Mouse (Mus musculus) liver, postnatal 0 days (tissue): ENCODE measurements around the gene Rpgrip1l. TPM values are rescaled to one million over a fixed set of nuclear protein-coding genes. Genes with fewer than 3 reads are reported as not detected.

Experiments
- ATAC-seq: fragments of 200-750 bp; cut with Nextera tagmentation; 2 replicates; pipeline ENCODE4 v1.8.0; 2017; ENCODE audit warnings: mild to moderate bottlenecking, moderate library complexity
- DNase-seq: peaks from one replicate; pipeline ENCODE4 v3.0.0-alpha.2; 2016
- H3K27ac ChIP-seq: fragments of 300-500 bp; sonication (generic); 2 replicates; pipeline ENCODE4 v1.5.1; 2014; ENCODE audit warnings: antibody characterized with exemption, moderate library complexity, mild to moderate bottlenecking, low read depth
- H3K27me3 ChIP-seq: fragments of 300-500 bp; sonication (generic); 2 replicates; pipeline ENCODE4 v1.6.1; 2014; ENCODE audit warnings: low read length, control low read depth, mixed read lengths; ENCODE audit not compliant: insufficient read depth
- H3K36me3 ChIP-seq: fragments of 300-500 bp; sonication (generic); replicated peaks from 2 replicates; pipeline ENCODE4 v1.6.1; 2014; ENCODE audit warnings: mild to moderate bottlenecking, control low read depth, low read length, moderate library complexity, mixed read lengths; ENCODE audit not compliant: insufficient read depth
- H3K4me1 ChIP-seq: fragments of 300-500 bp; sonication (generic); 2 replicates; pipeline ENCODE4 v1.6.1; 2014; ENCODE audit warnings: antibody characterized with exemption, mild to moderate bottlenecking, control low read depth; ENCODE audit not compliant: insufficient read depth
- H3K4me2 ChIP-seq: fragments of 300-500 bp; sonication (generic); 2 replicates; pipeline ENCODE4 v1.6.1; 2014; ENCODE audit warnings: low read depth, mild to moderate bottlenecking, low read length, moderate library complexity, mixed read lengths
- H3K4me3 ChIP-seq: fragments of 300-500 bp; sonication (generic); 2 replicates; pipeline ENCODE4 v1.5.1; 2014; ENCODE audit warnings: low read depth, low read length
- H3K9ac ChIP-seq: fragments of 300-500 bp; sonication (generic); replicated peaks from 2 replicates; pipeline ENCODE4 v1.6.1; 2014; ENCODE audit warnings: mild to moderate bottlenecking, moderate library complexity
- H3K9me3 ChIP-seq: fragments of 300-500 bp; sonication (generic); 2 replicates; pipeline ENCODE4 v1.6.1; 2016; ENCODE audit warnings: mild to moderate bottlenecking, control low read depth, low read length, mixed read lengths
- CTCF ChIP-seq: sonication (generic); IDR thresholded peaks from 2 replicates; pipeline ENCODE4 v1.5.1; 2016; ENCODE audit warnings: antibody characterized with exemption, low read depth
- EP300 ChIP-seq: IDR thresholded peaks from 2 replicates; pipeline ENCODE4 v1.6.1; 2016; ENCODE audit warnings: antibody characterized with exemption, low read depth, mild to moderate bottlenecking
- WGBS: fragments of 180-500 bp; shearing (Covaris S2); extraction: QIAGEN DNeasy Blood & Tissue Kit; methylation state at CpG from one replicate; pipeline ENCODE4 v1.1.7; 2014; ENCODE audit not compliant: insufficient replicate concordance; 5-methylcytosine and 5-hydroxymethylcytosine counted together
- polyA plus RNA-seq: library from polyadenylated mRNA; unstranded; fragments of >200 nt; fragmentation: Nextera tagmentation; extraction: Ambion mirVana; gene quantifications from 2 replicates; pipeline ENCODE4 v1.2.1, GENCODE M21; 2015

Gene Rpgrip1l
- polyA plus RNA-seq, 1 experiment from 2014 or later, result 1.2 TPM

GRCm38 (mm10) chr8:91326946-91327345 is 13.9 kb upstream of the Rpgrip1l start:
- 86% methylated on average over 6 of the region's 6 CpGs for WGBS
- no peaks in the 10 kb centered on the region for H3K36me3 ChIP-seq
- H3K4me3 ChIP-seq, result no peak overlapping the region
- H3K27me3 ChIP-seq, result no peaks in the 10 kb centered on the region
- H3K4me2 ChIP-seq, result no peak overlapping the region
- TF ChIP-seq CTCF (no peak), EP300 (no peak)
- no peak overlapping the region for H3K9ac ChIP-seq
- DNase-seq, result no peak
- ATAC-seq, result no peak
- H3K9me3 ChIP-seq, result no peaks in the 10 kb centered on the region
- peaks cover 15% of the 10 kb centered on the region for H3K4me1 ChIP-seq
- no peak overlapping the region for H3K27ac ChIP-seq

- TF ChIP-seq CTCF, result no peak
- TF ChIP-seq EP300, result no peak
- DNase-seq (no peak), ATAC-seq (no peak)
- no peak overlapping the region for H3K9ac ChIP-seq
- H3K4me1 ChIP-seq, result peaks cover 12% of the 10 kb centered on the region; the same call in 1 of the 2 replicates
- no peak overlapping the region for H3K4me2 ChIP-seq
- H3K27ac ChIP-seq, result no peak overlapping the region
- WGBS, result 45% methylated on average over 3 of the region's 3 CpGs
- H3K4me3 ChIP-seq, result no peak overlapping the region
- H3K36me3 ChIP-seq, result no peaks in the 10 kb centered on the region
- H3K27me3 ChIP-seq, result no peaks in the 10 kb centered on the region
- H3K9me3 ChIP-seq, result no peaks in the 10 kb centered on the region
Observed at GRCm38 (mm10) chr8:91326018-91326417, 13.0 kb upstream of the Rpgrip1l start.

GRCm38 (mm10) chr8:91324916-91325315 is 11.9 kb upstream of the Rpgrip1l start:
- no peak for TF ChIP-seq CTCF
- no peak for TF ChIP-seq EP300
- Histone ChIP-seq H3K27ac (no peak overlapping the region), H3K27me3 (no peaks in the 10 kb centered on the region), H3K36me3 (no peaks in the 10 kb centered on the region), H3K9me3 (no peaks in the 10 kb centered on the region), H3K4me1 (peaks cover 8% of the 10 kb centered on the region; the same call in 1 of the 2 replicates), H3K4me3 (no peak overlapping the region), H3K9ac (no peak overlapping the region), H3K4me2 (no peak overlapping the region)
- 86% methylated on average over 4 of the region's 4 CpGs for WGBS
- ATAC-seq (no peak), DNase-seq (no peak)

- Histone ChIP-seq H3K9ac (no peak overlapping the region), H3K4me2 (no peak overlapping the region), H3K4me3 (no peak overlapping the region), H3K9me3 (no peaks in the 10 kb centered on the region), H3K4me1 (peaks cover 7% of the 10 kb centered on the region; the same call in 1 of the 2 replicates), H3K36me3 (no peaks in the 10 kb centered on the region), H3K27ac (no peak overlapping the region), H3K27me3 (no peaks in the 10 kb centered on the region)
- peak; percentile 58 for DNase-seq
- WGBS, result 57% methylated on average over 9 of the region's 9 CpGs
- ATAC-seq, result peak; percentile 71
- peak; percentile 58 for TF ChIP-seq CTCF
- no peak for TF ChIP-seq EP300
Observed at GRCm38 (mm10) chr8:91324271-91324670, 11.2 kb upstream of the Rpgrip1l start.

- Histone ChIP-seq H3K27ac (no peak overlapping the region), H3K4me2 (no peak overlapping the region), H3K4me3 (no peak overlapping the region), H3K27me3 (no peaks in the 10 kb centered on the region), H3K9me3 (no peaks in the 10 kb centered on the region), H3K9ac (no peak overlapping the region), H3K36me3 (no peaks in the 10 kb centered on the region), H3K4me1 (peaks cover 7% of the 10 kb centered on the region; the same call in 1 of the 2 replicates)
- 81% methylated on average over 7 of the region's 7 CpGs for WGBS
- TF ChIP-seq CTCF (no peak), EP300 (no peak)
- ATAC-seq (no peak), DNase-seq (no peak)
Observed at GRCm38 (mm10) chr8:91323511-91323910, 10.4 kb upstream of the Rpgrip1l start.

GRCm38 (mm10) chr8:91318938-91319729 is 6.1 kb upstream of the Rpgrip1l start:
- Histone ChIP-seq H3K9ac (no peak overlapping the region), H3K9me3 (no peaks in the 10 kb centered on the region), H3K4me1 (peaks cover 7% of the 10 kb centered on the region), H3K27me3 (no peaks in the 10 kb centered on the region), H3K36me3 (no peaks in the 10 kb centered on the region), H3K4me2 (no peak overlapping the region), H3K27ac (no peak overlapping the region), H3K4me3 (no peak overlapping the region)
- 80% methylated on average over 7 of the region's 7 CpGs for WGBS
- TF ChIP-seq CTCF, result no peak
- TF ChIP-seq EP300, result no peak
- no peak for ATAC-seq
- DNase-seq, result no peak
